Mouse (Mus musculus) splenic B cell, adult 2 months (primary cell): ENCODE results near the gene Mlycd.

ENCODE experiments used
- DNase-seq: peaks from one replicate; pipeline ENCODE4 v3.0.0-alpha.2; 2011; ENCODE audit warnings: low read depth, low spot score
- H3K27me3 ChIP-seq: 2 replicates; pipeline ENCODE4 v1.6.1; 2012; ENCODE audit warnings: mild to moderate bottlenecking, low read length, moderate library complexity, mixed read lengths; ENCODE audit not compliant: control insufficient read depth, poor library complexity, insufficient read depth, severe bottlenecking
- H3K36me3 ChIP-seq: 2 replicates; pipeline ENCODE4 v1.6.1; 2012; ENCODE audit warnings: mild to moderate bottlenecking, low read length, moderate library complexity, mixed read lengths; ENCODE audit not compliant: control insufficient read depth, poor library complexity, insufficient read depth, severe bottlenecking

Gene Mlycd

DNA sequence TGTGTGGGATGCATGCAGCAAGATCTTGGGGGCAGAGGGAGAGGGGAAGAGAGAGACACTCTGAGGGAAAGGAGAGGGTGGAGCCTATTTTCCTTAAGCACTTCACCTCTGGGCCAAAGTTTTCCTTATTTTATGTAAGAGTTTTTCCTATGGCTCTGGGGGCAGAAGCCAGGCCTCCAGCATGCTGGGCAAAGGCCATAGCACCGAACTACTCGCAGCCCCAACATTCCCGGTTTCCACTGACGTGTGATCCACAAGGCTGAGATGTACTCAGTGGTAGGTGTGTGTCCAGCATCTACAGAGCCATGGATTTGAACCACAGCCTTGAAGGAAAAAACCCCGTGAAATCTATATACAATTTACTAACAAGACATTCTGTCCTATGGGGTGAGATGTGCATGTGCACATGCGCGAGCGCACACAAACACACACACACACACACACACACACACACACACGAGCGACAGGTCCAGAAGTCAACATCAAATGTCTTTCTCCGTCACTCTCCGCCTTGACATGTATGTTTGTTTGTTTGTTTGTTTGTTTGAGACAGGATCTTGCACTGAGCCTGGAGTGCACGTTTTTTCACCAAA, 39.0 kb downstream of the Mlycd start, which contains the start of gene Osgin1:
TSS of gene Osgin1 (plus strand) at position 543 of the 593 bp plus-strand sequence.
- no peak for DNase-seq
- H3K27me3 ChIP-seq = no peaks in the 10 kb centered on the region
- no peaks in the 10 kb centered on the region for H3K36me3 ChIP-seq

- Histone ChIP-seq H3K36me3 (no peaks in the 10 kb centered on the region), H3K27me3 (no peaks in the 10 kb centered on the region)
- DNase-seq = no peak
These were observed 39.9 kb downstream of the Mlycd start for GRCm38 (mm10) chr8:119434569-119434968.

- Histone ChIP-seq H3K36me3 (no peaks in the 10 kb centered on the region), H3K27me3 (no peaks in the 10 kb centered on the region)
- DNase-seq = no peak
These were observed 40.8 kb downstream of the Mlycd start for GRCm38 (mm10) chr8:119435527-119435926.

DNA sequence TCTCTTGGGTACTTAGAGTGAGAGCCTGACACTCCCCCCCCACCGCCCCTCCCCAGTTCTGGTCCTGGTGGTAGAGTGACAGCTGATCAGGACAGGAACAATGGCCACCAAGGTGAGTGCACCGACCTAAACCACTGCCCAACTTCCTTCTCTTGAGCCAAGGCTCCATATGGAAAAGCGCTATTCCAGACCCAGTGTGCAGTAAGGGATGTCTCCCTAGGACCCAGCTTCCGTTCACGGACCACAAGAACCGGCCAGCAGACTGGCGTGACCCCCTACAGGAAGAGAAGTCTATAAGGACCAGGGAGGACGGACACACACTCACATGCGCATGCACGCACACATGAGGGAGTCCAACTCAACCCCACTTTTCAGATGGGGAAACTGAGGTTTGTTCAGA, 41.7 kb downstream of the Mlycd start:
- Histone ChIP-seq H3K27me3 (no peaks in the 10 kb centered on the region), H3K36me3 (no peaks in the 10 kb centered on the region)
- DNase-seq = no peak

DNA sequence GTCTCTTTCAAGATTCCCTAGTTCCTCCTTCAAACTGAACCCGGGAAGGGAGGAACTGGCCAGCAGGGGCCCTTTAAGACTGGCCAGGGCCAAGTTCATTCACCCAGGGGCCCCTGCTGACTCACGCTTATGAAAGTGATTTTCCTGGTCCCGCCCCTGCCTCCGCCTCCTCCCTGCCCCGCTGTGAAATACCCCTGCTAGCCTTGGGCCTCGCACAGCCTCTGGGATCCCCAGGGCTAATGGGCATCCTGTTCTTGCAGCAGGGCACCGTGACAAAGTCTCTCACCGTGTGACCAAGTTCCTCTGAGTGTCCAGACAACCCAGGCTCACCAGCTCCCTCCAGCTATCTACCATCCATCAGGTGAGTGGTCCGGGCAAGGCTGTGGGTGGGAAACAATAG, 42.3 kb downstream of the Mlycd start:
- DNase-seq = peak; percentile 58
- H3K27me3 ChIP-seq = no peaks in the 10 kb centered on the region
- H3K36me3 ChIP-seq = no peaks in the 10 kb centered on the region

DNA sequence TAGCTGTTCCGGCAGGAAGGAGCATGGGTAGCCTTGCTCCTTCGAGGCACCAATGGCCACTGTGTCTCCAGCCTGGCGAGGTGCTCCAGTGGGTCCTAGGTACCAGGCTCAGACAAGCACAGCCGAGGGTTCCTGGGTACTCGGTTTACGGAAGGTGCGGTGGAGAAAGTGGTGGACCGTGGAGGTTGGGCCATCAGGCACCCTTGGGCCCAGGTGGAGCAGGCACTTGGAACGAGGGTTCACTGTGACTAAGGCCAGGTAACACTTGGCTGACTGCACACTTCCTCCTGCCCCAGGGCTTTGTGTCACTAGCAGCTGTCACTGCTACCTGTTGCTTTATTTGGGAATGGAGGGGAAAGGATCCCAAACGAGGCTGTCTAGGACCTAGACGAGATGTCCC, 42.8 kb downstream of the Mlycd start:
- no peaks in the 10 kb centered on the region for H3K27me3 ChIP-seq
- H3K36me3 ChIP-seq = no peaks in the 10 kb centered on the region
- peak; percentile 62 for DNase-seq

GRCm38 (mm10) chr8:119438876-119439275, 44.2 kb downstream of the Mlycd start:
- DNase-seq = no peak
- Histone ChIP-seq H3K36me3 (no peaks in the 10 kb centered on the region), H3K27me3 (no peaks in the 10 kb centered on the region)

GRCm38 (mm10) chr8:119439424-119439823, 44.7 kb downstream of the Mlycd start:
- DNase-seq = no peak
- no peaks in the 10 kb centered on the region for H3K27me3 ChIP-seq
- no peaks in the 10 kb centered on the region for H3K36me3 ChIP-seq

DNA sequence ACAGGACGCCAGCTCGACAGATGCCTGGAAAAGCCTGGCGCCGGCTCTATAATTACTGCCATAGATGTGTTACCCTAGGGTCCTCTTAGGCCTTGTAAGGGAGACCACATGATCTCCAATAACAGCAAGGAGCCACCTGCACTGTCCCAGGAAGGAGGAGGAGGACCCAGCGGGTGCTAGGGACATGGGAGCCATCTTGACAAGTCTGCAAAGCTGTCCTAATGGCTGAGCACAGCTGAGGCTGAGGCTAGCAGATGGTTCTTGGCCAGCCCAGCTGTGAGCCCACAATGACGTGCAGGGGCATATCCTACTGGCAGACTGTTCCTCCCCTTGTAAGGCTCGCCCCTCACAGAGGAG, 45.2 kb downstream of the Mlycd start:
- no peak for DNase-seq
- no peaks in the 10 kb centered on the region for H3K27me3 ChIP-seq
- H3K36me3 ChIP-seq = no peaks in the 10 kb centered on the region

DNA sequence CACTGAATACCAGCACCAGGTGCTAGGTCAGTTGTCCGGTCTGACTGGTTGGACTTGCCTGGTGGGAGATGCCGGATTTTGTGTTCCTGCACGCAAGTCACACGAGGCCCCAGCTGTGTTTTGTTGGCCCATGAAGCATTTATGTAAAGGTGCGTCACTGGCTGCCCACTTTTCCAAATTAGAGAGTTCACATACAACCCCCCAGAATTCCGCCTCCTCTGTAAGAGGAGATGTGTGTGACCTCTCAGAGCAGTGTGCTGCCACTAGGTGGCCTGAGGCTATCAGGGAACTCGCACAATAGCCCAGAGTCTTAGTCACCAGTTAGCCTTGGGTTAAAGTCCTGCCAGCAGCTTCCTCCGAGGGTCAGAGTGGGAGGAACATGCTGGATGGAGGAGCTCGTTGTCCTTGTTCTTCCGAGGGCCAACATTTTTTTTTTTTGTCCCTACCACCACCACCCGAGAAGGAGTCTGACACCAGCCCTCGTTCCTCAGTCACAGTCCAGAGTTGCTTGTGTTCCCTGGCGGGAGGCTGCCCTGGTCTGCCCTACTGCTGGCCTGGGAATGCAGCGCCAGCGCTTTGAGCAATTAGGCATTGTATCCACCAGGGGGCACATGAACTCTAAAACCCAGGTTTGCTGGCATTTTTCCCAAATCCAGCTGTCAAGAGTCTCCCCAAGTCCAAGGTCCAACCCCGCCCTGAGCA, 45.7 kb downstream of the Mlycd start:
- no peaks in the 10 kb centered on the region for H3K36me3 ChIP-seq

DNA sequence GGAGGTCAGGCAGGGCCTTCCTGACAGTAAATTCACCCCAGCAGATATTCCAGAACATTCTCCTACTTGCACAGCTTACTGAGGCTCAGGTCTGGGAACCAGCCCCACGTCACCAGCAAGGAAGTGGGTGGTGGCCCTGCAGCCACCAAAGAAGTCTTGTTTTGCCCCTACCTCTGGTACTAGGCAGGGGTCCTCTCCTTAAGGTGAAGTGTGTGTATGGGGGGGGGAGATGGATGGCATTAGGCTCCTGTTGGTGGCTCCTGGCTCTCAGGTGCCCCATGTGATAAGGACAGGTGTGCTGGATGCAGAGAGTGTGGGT, 46.2 kb downstream of the Mlycd start:
- DNase-seq = no peak
- Histone ChIP-seq H3K27me3 (no peaks in the 10 kb centered on the region), H3K36me3 (no peaks in the 10 kb centered on the region)

More for the DNA sequence above, 45.7 kb downstream of the Mlycd start:
- peak; percentile 68 for DNase-seq
- no peaks in the 10 kb centered on the region for H3K27me3 ChIP-seq

- DNase-seq = no peak
- no peaks in the 10 kb centered on the region for H3K27me3 ChIP-seq
- H3K36me3 ChIP-seq = no peaks in the 10 kb centered on the region
These were observed 47.3 kb downstream of the Mlycd start for GRCm38 (mm10) chr8:119442013-119442412.

- Histone ChIP-seq H3K36me3 (no peaks in the 10 kb centered on the region), H3K27me3 (no peaks in the 10 kb centered on the region)
- no peak for DNase-seq
These were observed 48.3 kb downstream of the Mlycd start for GRCm38 (mm10) chr8:119442970-119443369.

DNA sequence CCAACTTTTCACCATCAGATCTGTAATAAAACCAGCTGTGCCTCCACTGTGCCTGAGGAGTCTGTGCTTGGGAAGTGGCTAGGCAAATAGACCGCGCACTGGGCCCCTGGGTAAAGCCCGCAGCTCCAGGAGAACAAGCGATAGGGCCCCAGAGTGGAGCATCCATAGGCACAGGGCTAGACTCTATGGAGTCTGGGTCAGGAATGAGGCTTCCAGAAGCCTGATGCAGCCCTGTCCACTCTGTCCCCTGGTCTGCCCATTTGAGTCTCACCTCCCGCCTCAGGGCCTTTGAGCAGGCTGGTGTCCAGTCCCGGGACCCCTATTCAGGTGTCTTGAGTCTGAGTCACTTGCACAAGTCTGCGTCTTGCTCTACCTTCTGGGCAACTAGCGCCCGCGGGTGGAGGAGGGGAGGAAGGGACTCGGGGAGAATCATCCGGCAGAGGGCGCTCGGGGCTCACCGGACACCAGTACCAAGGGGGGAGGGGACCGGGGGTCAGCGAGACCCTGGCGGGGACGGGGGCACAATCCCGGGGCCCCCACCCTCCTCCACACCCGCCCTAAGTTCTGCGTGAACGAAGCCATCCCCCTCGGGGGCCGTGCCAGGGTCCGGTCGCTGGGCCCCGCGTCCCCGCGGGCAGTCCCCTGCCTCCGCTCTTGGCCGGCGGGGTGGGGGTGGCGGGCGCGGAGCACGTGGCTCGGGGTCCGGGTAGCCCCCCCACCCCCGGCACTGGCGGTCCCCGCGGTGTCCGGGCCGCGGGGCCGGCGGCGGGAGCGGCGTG, 51.7 kb downstream of the Mlycd start, which contains the start of gene Necab2:
TSS of gene Necab2 (plus strand) at position 509 of the 779 bp plus-strand sequence.
- H3K36me3 ChIP-seq = no peaks in the 10 kb centered on the region
- no peaks in the 10 kb centered on the region for H3K27me3 ChIP-seq
- DNase-seq = peak; percentile 79
